Mouse (Mus musculus): ENCODE results near the gene Dyrk2. TPM values are rescaled to one million over a fixed set of nuclear protein-coding genes. Genes with fewer than 3 reads are reported as not detected.

Dyrk2 gene
- polyA plus RNA-seq, 1 experiment from 2014 or later = 16.7 TPM

- 28% methylated on average over 16 of the region's 16 CpGs for WGBS
- Histone ChIP-seq H3K4me3 (ENCODE audit: low read depth, low read length) (no peak overlapping the region), H3K9ac (replicated peaks; ENCODE audit: low read depth, low read length) (no peak overlapping the region), H3K4me1 (ENCODE audit: control insufficient read depth, insufficient read depth, low read length) (peaks cover 11% of the 10 kb centered on the region; the same call in 1 of the 2 replicates), H3K27me3 (ENCODE audit: control insufficient read depth, insufficient read depth, low read length) (no peaks in the 10 kb centered on the region), H3K9me3 (ENCODE audit: control insufficient read depth, low read depth, low read length) (no peaks in the 10 kb centered on the region), H3K4me2 (replicated peaks; ENCODE audit: low read depth, low read length) (no peak overlapping the region), H3K36me3 (ENCODE audit: control insufficient read depth, insufficient read depth, low read length) (no peaks in the 10 kb centered on the region), H3K27ac (ENCODE audit: low read length) (no peak overlapping the region)
- ATAC-seq (ENCODE audit: insufficient number of reproducible peaks, insufficient read depth, low FRiP score, low read depth) = no peak
Measured at GRCm38 (mm10) chr10:118810908-118811711, 58.9 kb downstream of the Dyrk2 start.
